Mouse (Mus musculus) liver, postnatal 0 days (tissue): ENCODE measurements at regions not wholly inside any gene's neighbourhood (a gene's known extent, or its start where the extent isn't known, plus 50 kb on each side); places are given as distances from the start of the nearest gene placed in this dataset.

ENCODE experiments used
- CTCF ChIP-seq: sonication (generic); IDR thresholded peaks from 2 replicates; pipeline ENCODE4 v1.5.1; 2016; ENCODE audit warnings: antibody characterized with exemption, low read depth
- EP300 ChIP-seq: IDR thresholded peaks from 2 replicates; pipeline ENCODE4 v1.6.1; 2016; ENCODE audit warnings: antibody characterized with exemption, low read depth, mild to moderate bottlenecking

GRCm38 (mm10) chr4:72351985-72352384 lies 151.3 kb upstream of the Tle1 start:
- no peak for TF ChIP-seq EP300
- no peak for TF ChIP-seq CTCF
